Mouse (Mus musculus): ENCODE results near the gene Col26a1.

- TF ChIP-seq MYOD1 (IDR thresholded peaks at IDR 0.05; ENCODE audit: control insufficient read depth in 1 of 3, insufficient read length in 2 of 3, low read depth in 2 of 3), result peak in 1 of 3 experiments; percentile 33
- no peak for TF ChIP-seq E2F4 (IDR thresholded peaks at IDR 0.05; ENCODE audit: insufficient read depth)
- TF ChIP-seq POLR2A (IDR thresholded peaks at IDR 0.05; ENCODE audit: insufficient read length, low read depth), result no peak
- TF ChIP-seq USF1 (IDR thresholded peaks at IDR 0.05; ENCODE audit: low read depth), result no peak
- no peak for TF ChIP-seq POLR2AphosphoS2 (IDR thresholded peaks at IDR 0.05; ENCODE audit: insufficient read length, low read depth)
- no peak for TF ChIP-seq TCF12 (IDR thresholded peaks at IDR 0.05; ENCODE audit: insufficient read depth, poor library complexity, severe bottlenecking)
- no peak for TF ChIP-seq REST (IDR thresholded peaks at IDR 0.05; ENCODE audit: insufficient read depth, insufficient read length)
- no peak for TF ChIP-seq MAX (IDR thresholded peaks at IDR 0.05; ENCODE audit: low read depth)
- no peak for TF ChIP-seq CEBPB (IDR thresholded peaks at IDR 0.05; ENCODE audit: insufficient read depth, poor library complexity, severe bottlenecking)
- peak in 1 of 3 experiments; percentile 70 for TF ChIP-seq MYOG (IDR thresholded peaks at IDR 0.05; ENCODE audit: control insufficient read depth in 1 of 3, insufficient read depth in 1 of 3, insufficient read length in 2 of 3, low read depth in 2 of 3)
- TF ChIP-seq TCF3 (IDR thresholded peaks at IDR 0.05; ENCODE audit: insufficient read length, low read depth), result no peak
These were observed 36.4 kb downstream of the Col26a1 start for GRCm38 (mm10) chr5:136846385-136847264.

Data from myocyte (in vitro differentiated cells).